Mouse (Mus musculus) bone marrow, adult 2 months (tissue): ENCODE results near the gene Ablim1.

Source experiments
- CTCF ChIP-seq: fragments of 200-500 bp; IDR thresholded peaks from 2 replicates; pipeline ENCODE4 v1.5.1; 2011; ENCODE audit warnings: low read length, control low read depth; ENCODE audit not compliant: control insufficient read depth, insufficient read depth
- POLR2A ChIP-seq: fragments of 200-500 bp; IDR thresholded peaks from 2 replicates; pipeline ENCODE4 v1.6.1; 2011; ENCODE audit warnings: low read depth, mild to moderate bottlenecking, control low read depth, low read length, borderline replicate concordance; ENCODE audit not compliant: control insufficient read depth

GRCm38 (mm10) chr19:57111301-57111700, 203.4 kb downstream of the Ablim1 start:
- TF ChIP-seq CTCF: no peak
- no peak for TF ChIP-seq POLR2A
